Mouse (Mus musculus): Measurements from ENCODE around the gene Trpv6.
A peak's percentile ranks its signal among the peaks of the same experiment; 100 is the strongest.

Gene Trpv6

GRCm38 (mm10) chr6:41621241-41621990, 14.8 kb downstream of the Trpv6 start:
- no peak for DNase-seq (ENCODE audit: low spot score)

GRCm38 (mm10) chr6:41620173-41620798, 15.9 kb downstream of the Trpv6 start:
- no peak for DNase-seq (ENCODE audit: low spot score)

GRCm38 (mm10) chr6:41607637-41608036, 28.6 kb downstream of the Trpv6 start:
- no peak for DNase-seq (ENCODE audit: low spot score)

GRCm38 (mm10) chr6:41606214-41606613, 30.0 kb downstream of the Trpv6 start:
- DNase-seq (ENCODE audit: low spot score) = peak; percentile 23

GRCm38 (mm10) chr6:41605794-41606104, 30.5 kb downstream of the Trpv6 start:
- no peak for DNase-seq (ENCODE audit: low spot score)

- peak; percentile 85 for DNase-seq (ENCODE audit: low spot score)
Observed at GRCm38 (mm10) chr6:41605061-41605793, 31.0 kb downstream of the Trpv6 start, which contains the start of gene Ephb6. Gene Ephb6, plus strand, starts transcription at chr6:41605482.

GRCm38 (mm10) chr6:41604401-41605050, 31.7 kb downstream of the Trpv6 start:
- peak; percentile 86 for DNase-seq (ENCODE audit: low spot score)

GRCm38 (mm10) chr6:41582189-41582588, 54.0 kb downstream of the Trpv6 start:
- DNase-seq (ENCODE audit: low spot score) = no peak

- DNase-seq (ENCODE audit: low spot score) = peak; percentile 28
Observed at GRCm38 (mm10) chr6:41581295-41581694, 54.9 kb downstream of the Trpv6 start.

- no peak for DNase-seq (ENCODE audit: low spot score)
Observed at GRCm38 (mm10) chr6:41577297-41577696, 58.9 kb downstream of the Trpv6 start.

GRCm38 (mm10) chr6:41576526-41577097, 59.6 kb downstream of the Trpv6 start:
- DNase-seq (ENCODE audit: low spot score) = no peak
